Mouse (Mus musculus) urinary bladder, adult 2 months (tissue): Measurements from ENCODE around the gene Tmem189. TPM values are rescaled to one million over a fixed set of nuclear protein-coding genes. Genes with fewer than 3 reads are reported as not detected.
"Not testable (repeated sequence)": the region's sequence is repeated elsewhere in the genome, so short reads cannot be mapped to it uniquely, and the experiment has no call there.

Experiments
- DNase-seq: peaks from one replicate; pipeline ENCODE4 v3.0.0; 2022; ENCODE audit warnings: low spot score
- polyA plus RNA-seq: library from polyadenylated mRNA; depleted of rRNA; stranded (reverse); fragments of >200 nt; gene quantifications from 2 replicates; pipeline ENCODE4 v1.2.3, GENCODE M21; 2012

The Tmem189 gene
- polyA plus RNA-seq, 1 experiment = 48.4 TPM

- no peak for DNase-seq
Measured at GRCm38 (mm10) chr2:167649290-167650032, 40.2 kb downstream of the Tmem189 start.

GRCm38 (mm10) chr2:167646411-167646810 lies 43.2 kb downstream of the Tmem189 start:
- DNase-seq = no peak

DNA sequence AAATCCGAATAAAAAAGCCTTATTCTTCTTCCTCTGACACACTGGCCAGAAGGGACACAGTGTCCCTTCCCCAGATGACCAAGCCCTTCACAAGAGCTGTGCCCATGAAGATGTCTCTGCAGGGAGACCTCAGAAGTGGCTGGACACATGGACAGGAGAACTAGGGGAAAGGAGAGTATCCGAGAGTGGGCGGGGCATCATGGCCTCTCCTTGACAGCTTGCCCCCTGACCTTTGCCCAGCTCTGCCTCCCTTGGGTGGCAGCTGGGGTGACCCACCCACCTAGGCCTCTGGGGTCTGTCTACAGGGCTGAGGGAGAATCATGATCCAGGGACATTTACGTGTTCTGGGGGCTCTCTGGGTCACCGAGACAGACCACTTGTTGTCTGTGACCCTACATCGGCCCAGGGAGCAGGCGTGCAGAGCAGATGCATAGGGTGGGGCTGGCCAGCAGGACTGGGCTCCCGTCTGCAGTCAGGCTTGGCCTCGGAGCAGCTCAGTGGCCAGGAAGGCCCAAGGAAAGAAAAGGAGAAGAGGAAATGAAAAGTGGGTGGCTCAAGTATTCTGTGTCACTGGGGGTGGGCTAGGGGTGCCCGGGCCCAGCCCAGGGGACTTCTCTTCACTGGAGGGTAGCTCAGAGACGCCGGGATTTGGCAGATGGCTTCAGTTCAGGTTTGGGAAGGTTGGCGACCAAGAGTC lies 46.1 kb downstream of the Tmem189 start:
- not testable (repeated sequence) for DNase-seq

DNA sequence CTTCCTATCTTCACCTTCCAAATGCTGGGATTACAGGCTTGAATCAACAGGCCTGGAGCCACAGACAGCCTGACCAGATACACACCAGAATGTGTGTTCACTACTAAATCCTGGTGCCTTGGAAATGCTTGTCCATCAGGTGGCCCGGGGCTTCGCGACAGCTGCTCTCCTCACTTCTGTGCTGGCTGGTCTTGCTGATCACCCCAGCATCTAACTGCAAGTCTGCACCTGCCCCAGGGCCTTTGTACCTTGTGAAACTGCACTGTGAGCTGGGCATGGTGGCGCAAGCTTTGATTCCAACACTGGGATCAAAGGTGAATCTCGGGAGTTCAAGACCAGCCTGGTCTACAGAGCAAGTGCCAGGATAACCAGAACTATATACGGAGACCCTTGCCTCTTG lies 47.5 kb downstream of the Tmem189 start:
- DNase-seq = no peak

DNA sequence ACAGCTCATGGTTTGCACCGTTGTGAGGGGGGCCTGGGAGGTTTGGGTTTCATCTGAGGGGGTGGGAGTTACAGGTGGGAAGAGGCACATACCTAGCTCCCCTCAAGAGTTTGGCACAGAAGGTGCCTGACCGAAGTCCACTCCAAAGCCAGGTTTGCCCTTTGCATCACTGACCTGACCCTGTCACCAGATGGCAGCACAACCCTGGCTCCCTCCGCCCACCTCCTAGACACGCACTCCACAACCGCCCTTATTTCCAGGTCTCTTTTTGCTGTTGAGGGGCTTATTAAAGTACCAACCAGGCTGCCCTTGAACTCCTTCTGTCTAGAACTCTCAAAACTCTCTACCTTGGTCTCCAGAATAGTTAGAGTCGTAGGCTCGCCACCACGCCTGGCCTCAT lies 48.3 kb downstream of the Tmem189 start:
- no peak for DNase-seq

- no peak for DNase-seq
Measured at GRCm38 (mm10) chr2:167640279-167640678, 49.3 kb downstream of the Tmem189 start.

DNA sequence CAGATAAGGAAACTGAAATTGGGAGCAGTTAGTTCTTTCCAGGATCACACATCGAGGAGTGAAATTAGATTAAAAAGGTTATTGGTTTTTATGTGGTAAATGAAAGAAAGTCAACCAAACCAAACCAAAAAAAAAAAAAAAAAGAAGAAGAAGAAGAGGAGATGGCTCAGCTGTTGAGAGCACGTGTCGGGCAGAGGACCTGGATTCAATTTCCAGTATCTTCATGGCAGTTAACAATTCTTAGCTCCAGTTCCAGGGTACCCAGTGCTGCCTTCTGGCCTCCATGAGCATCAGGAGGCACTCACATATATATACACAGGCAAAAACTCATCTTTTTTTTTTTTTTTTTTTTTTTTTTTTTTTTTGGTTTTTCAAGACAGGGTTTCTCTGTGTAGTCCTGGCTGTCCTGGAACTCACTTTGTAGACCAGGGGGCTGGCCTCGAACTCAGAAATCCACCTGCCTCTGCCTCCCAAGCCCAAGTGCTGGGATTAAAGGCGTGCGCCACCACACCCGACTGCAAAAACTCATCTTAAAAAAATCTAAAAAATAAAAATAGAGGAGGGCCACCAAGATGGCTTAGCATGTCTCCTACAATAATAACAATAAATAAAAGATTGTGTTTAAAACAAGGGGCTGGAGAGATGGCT lies 54.6 kb downstream of the Tmem189 start:
- no peak for DNase-seq

GRCm38 (mm10) chr2:167634338-167634770 lies 55.3 kb downstream of the Tmem189 start:
- DNase-seq = peak; percentile 63

GRCm38 (mm10) chr2:167633537-167633872 lies 56.1 kb downstream of the Tmem189 start:
- no peak for DNase-seq

DNA sequence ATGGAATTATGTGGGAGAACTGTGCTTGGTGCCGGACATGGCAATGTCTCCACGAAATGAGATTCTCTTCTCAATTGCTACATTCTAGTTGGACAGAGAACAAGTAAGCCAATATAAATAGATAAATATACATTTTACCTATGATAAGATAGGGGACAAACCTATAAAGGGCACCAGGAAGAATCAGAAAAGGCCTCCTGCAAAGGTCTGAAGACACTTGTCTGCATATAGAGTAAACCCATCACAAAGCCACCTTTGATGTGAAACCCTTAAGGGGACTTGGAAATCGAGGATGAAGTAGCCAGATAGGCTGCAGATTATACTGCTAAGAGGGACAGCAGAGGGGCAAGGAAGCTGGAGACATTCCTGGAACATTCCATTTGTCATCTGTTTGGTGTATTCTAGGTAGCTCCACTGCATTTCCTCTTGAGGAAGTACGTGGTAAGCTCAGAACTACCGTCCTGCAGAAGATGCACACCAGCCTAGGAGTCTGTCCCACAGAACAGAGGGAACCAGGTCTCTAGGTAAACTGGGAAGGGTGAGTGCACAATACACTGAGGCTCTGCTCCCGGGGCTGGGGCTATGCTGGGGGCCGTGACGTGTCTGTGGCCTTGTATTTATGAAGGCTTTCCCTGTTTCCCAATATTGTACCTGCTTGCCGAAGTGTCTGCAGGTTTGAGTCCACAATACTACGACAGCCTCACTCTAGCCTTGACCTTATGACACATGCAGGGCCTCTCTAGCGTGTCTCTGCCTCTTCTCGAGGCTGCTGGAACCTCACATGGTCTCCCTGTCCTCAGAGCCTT lies 56.7 kb downstream of the Tmem189 start:
- DNase-seq = no peak

GRCm38 (mm10) chr2:167631591-167632448 lies 57.8 kb downstream of the Tmem189 start, which contains the start of gene Ube2v1:
TSS of gene Ube2v1 (minus strand) at chr2:167632095.
- DNase-seq = peak; percentile 98

GRCm38 (mm10) chr2:167631181-167631590 lies 58.4 kb downstream of the Tmem189 start:
- peak; percentile 54 for DNase-seq

DNA sequence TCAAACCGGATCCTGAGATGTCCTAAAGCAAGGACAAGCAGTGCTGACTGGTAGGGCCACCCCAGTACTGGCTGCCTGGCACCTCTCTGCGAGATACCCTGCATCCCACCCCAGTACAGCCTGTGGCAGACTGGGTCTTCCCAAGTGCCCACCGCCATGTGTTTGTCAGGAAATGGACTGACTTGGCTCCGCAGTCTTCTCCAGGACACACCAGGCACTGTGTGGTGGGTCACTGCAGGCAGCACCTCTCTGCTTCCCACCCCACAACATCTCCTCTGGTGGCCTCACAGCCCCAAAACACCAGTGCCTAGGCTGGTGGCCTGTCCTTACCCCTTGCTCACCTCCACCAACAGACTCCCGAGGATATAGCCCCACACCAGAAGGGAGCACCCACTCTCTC lies 59.2 kb downstream of the Tmem189 start:
- no peak for DNase-seq

DNA sequence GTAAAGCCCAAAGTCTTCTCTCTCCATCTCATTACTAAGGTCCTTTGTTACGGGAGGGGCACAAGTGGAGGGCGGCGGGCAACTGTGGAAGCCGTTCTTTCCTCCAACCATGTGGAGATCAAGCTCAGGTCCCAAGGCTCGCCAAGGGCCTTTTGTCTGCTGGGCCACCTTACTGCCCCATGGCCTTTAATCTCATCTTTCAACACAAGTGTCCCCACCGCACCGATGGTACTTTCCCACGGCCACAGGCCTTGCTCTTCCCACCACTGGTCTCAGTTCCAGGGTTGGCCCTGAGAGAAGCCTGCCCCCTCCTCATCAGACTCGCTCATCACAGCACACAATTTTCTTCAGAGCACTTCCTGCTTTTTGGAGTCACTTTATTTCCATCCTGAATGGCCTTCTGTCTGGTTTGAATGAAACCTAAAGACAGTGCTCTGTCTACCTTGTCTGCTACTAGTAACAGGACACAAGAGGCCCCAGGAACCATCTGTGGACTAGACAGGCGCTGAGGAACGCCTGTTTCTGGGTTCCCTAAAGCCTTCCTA lies 59.9 kb downstream of the Tmem189 start:
- no peak for DNase-seq

DNA sequence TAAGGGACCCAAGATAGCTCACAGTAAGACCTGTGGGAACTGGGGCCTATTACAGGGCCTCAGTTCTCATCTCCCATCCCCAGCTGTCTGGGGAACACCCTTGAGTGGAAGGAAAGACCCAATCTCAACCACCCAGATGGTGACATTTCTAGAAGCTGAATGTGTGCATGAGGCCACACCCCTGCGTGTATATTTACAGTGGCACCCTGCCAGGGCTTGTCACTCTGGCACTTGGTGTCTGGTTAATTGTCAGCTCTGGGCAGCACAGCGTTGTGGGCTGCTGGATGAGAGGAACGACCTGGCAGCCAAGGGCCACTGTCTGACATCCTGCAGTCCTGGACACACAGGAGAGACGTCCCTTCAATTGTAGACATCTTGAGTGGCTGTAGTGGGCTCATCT lies 60.8 kb downstream of the Tmem189 start:
- no peak for DNase-seq

DNA sequence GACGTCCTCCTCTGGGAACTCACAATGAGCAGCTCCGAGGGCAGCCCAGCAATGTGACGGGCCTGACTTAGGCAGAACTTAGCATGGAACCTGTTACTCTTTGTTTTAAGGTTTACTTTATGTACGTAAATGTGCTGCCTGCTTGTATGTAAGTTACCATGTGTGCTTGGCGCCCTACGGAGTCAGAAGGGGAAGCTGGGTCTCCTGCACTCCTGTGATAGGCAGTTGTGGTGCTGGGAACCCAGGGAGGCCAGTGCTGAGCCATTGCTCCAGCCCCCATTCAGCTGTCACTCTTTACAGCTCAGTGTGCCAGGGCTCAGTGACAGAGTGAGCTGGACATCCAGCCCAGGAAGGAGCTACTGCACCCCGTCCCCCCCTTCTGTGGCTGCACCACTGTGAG lies 62.6 kb downstream of the Tmem189 start:
- no peak for DNase-seq

- DNase-seq = no peak
Measured at GRCm38 (mm10) chr2:167625670-167626069, 64.0 kb downstream of the Tmem189 start.

- no peak for DNase-seq
Measured at GRCm38 (mm10) chr2:167624368-167625075, 65.1 kb downstream of the Tmem189 start.

- no peak for DNase-seq
Measured at GRCm38 (mm10) chr2:167622965-167623364, 66.7 kb downstream of the Tmem189 start.

DNA sequence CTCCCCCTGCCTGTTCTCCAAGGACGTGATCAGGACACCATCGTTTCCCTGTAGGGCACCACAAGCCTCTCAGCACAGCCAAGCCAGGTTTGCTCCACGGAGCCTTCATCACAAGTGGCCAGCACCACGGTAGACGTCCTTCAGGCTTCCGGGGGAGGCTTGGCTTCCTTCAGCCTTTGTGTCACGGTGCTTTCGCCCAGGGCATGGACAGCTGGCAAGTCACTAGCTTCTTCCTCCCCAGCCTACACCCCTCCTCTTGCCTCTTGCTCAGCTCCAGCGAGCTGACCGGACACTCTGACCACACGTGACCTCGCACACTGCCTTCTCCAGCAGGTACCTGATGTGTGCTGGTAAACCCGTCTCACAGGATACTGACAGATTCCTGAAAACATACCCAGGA lies 67.3 kb downstream of the Tmem189 start:
- no peak for DNase-seq
